Mouse (Mus musculus) kidney, embryonic 14.5 days (tissue): ENCODE results near the gene Flywch2. TPM values are rescaled to one million over a fixed set of nuclear protein-coding genes. Genes with fewer than 3 reads are reported as not detected.
A peak's percentile ranks its signal among the peaks of the same experiment; 100 is the strongest.

Experiments used
- ATAC-seq: fragments of 200-750 bp; cut with Nextera tagmentation; 2 replicates; pipeline ENCODE4 v1.8.0; 2017; ENCODE audit warnings: moderate number of reproducible peaks, mild to moderate bottlenecking, moderate TSS enrichment, moderate library complexity; ENCODE audit not compliant: low FRiP score, low TSS enrichment
- H3K27ac ChIP-seq: fragments of 300-500 bp; sonication (generic); 2 replicates; pipeline ENCODE4 v1.5.1; 2014; ENCODE audit warnings: low read depth, mild to moderate bottlenecking, low read length, moderate library complexity, mixed read lengths
- H3K27me3 ChIP-seq: fragments of 300-500 bp; sonication (generic); 2 replicates; pipeline ENCODE4 v1.6.1; 2014; ENCODE audit warnings: mild to moderate bottlenecking, low read length; ENCODE audit not compliant: control insufficient read depth, insufficient read depth
- H3K36me3 ChIP-seq: fragments of 300-500 bp; sonication (generic); 2 replicates; pipeline ENCODE4 v1.6.1; 2014; ENCODE audit warnings: low read length, mixed read lengths; ENCODE audit not compliant: control insufficient read depth, insufficient read depth
- H3K4me1 ChIP-seq: fragments of 300-500 bp; sonication (generic); 2 replicates; pipeline ENCODE4 v1.6.1; 2014; ENCODE audit warnings: low read length, mixed read lengths; ENCODE audit not compliant: control insufficient read depth, insufficient read depth
- H3K4me2 ChIP-seq: fragments of 300-500 bp; sonication (generic); replicated peaks from 2 replicates; pipeline ENCODE4 v1.6.1; 2014; ENCODE audit warnings: low read depth, mild to moderate bottlenecking, low read length
- H3K4me3 ChIP-seq: fragments of 300-500 bp; sonication (generic); 2 replicates; pipeline ENCODE4 v1.5.1; 2014; ENCODE audit warnings: mild to moderate bottlenecking, low read length
- H3K9ac ChIP-seq: fragments of 300-500 bp; sonication (generic); 2 replicates; pipeline ENCODE4 v1.6.1; 2014; ENCODE audit warnings: low read depth, mild to moderate bottlenecking, low read length, moderate library complexity
- H3K9me3 ChIP-seq: fragments of 300-500 bp; sonication (generic); 2 replicates; pipeline ENCODE4 v1.6.1; 2016; ENCODE audit warnings: low read length; ENCODE audit not compliant: control insufficient read depth
- WGBS: fragments of 180-500 bp; shearing (Covaris S2); extraction: QIAGEN DNeasy Blood & Tissue Kit; methylation state at CpG from one replicate; pipeline ENCODE4 v1.1.7; 2014; 5-methylcytosine and 5-hydroxymethylcytosine counted together
- polyA plus RNA-seq: library from polyadenylated mRNA; unstranded; fragments of >200 nt; fragmentation: Nextera tagmentation; extraction: Ambion mirVana; gene quantifications from 2 replicates; pipeline ENCODE4 v1.2.1, GENCODE M21; 2014

Gene Flywch2
- 40.7 and 43.7 TPM in 2 replicates for polyA plus RNA-seq

DNA sequence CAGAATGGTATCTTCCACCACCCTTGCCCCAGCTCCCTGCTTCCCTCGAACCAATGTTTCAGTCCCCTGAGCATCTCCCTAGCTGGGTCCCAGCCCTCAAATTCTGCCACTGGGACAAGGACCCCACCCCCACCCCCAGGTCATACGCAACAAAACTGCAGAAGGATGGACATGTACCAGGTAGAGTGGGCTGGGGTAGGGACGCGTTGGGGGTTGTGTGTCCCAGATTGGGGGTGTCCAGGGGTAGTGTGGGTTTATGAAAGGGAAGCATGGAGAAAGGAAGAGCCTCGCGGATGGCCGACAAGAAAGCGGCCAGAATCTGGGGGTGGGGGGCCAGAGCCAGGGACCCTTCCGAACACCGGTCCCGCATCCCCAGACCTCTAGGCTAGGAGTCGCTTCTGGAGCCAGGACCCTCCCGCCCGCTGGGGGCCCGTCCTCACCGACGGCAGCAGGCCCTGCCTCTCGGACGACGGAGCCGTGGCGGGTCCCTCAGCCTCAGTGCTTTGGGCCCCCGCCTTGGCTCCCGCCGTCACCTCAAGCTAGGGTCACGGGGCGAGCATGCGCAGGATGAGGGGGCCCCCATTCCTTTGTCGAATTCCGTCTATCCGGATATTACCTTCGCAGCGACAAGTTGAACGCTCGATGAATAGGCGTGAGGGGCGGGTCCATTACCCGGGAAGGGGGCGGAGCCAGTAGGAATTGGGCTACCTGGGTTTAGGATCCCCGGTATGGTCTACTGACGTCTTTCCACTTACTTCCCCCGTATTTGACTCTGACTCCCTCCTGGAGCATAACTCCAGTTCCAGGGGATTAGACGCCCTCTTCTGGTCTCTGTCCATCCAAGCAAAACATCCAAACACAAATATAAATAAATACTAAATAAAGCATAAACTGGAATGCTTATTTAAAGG, at the start of gene Flywch2:
Gene Flywch2, minus strand, starts transcription at position 521 of the 911 bp plus-strand sequence.
- H3K4me2 ChIP-seq = peak within 1 kb of the TSS; percentile 94
- 3% methylated on average over 38 of the region's 43 CpGs for WGBS
- H3K27me3 ChIP-seq = no peaks in the 10 kb centered on the region
- no peaks in the 10 kb centered on the region for H3K36me3 ChIP-seq
- H3K27ac ChIP-seq = no peak within 1 kb of the TSS
- peaks cover 9% of the 10 kb centered on the region; the same call in 1 of the 2 replicates for H3K4me1 ChIP-seq
- H3K9ac ChIP-seq = peak within 1 kb of the TSS; percentile 72
- peak within 1 kb of the TSS; percentile 61 for H3K4me3 ChIP-seq
- no peaks in the 10 kb centered on the region for H3K9me3 ChIP-seq
- peak; percentile 82 for ATAC-seq

DNA sequence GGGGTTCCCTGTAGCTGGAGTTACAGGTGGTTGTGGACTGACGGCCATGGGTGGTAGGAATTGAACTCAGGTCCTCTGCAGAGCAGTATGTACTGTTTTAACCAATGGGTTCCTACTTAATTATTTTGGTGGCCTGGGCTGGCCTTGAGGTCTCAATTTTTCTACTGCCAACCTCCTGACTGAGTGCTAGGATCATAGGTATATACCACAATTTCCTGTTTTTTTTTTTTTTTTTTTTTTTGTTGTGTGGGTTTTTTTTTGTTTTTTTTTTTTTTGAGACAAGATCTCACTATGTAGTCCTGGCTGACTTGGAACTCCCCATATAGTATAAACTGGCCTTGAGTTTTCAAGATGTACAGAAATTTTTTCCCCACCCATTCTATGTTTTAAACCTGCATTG, 45.3 kb upstream of the Flywch2 start:
- Histone ChIP-seq H3K9ac (no peak overlapping the region), H3K4me3 (no peak overlapping the region), H3K27me3 (no peaks in the 10 kb centered on the region), H3K4me1 (peaks cover 15% of the 10 kb centered on the region; the same call in 1 of the 2 replicates), H3K27ac (no peak overlapping the region), H3K4me2 (no peak overlapping the region), H3K9me3 (no peaks in the 10 kb centered on the region), H3K36me3 (peaks cover 12% of the 10 kb centered on the region; the same call in 1 of the 2 replicates)
- 88% methylated on average over 1 of the region's 1 CpGs for WGBS
- no peak for ATAC-seq

DNA sequence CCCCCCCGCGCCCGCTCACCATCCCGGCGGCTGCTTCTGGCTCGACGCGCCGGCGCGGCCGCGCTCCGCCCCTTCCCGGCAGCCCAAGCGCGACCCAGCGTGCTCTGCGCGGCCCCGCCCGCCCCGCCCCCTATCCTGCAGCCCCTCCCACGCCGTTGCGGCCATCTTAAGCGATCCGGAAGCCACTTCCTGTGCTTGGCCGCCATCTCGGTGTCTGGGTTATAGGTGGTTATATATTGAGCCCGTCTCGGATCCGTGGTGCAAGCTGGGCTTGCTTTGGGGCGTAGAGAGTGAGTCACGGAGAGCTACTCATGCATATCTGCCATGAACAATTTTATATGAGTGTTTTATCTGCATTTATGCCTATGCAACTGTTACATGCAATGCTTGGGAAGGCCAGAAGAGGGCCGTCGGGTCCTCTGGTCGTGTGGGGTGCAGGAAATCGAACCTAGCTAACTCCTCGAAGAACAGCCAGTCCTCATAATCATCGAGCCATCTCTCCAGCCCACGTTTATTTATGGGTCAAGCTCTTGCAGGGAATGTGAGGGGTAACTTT, 43.3 kb upstream of the Flywch2 start, which contains the start of gene Elob:
Gene Elob, minus strand, starts transcription at position 73 of the 556 bp plus-strand sequence.
- ATAC-seq = peak; percentile 94
- Histone ChIP-seq H3K4me2 (peak within 1 kb of the TSS; percentile 88), H3K4me3 (peak within 1 kb of the TSS; percentile 85), H3K9me3 (no peaks in the 10 kb centered on the region), H3K4me1 (peaks cover 15% of the 10 kb centered on the region; the same call in 1 of the 2 replicates), H3K27ac (peak within 1 kb of the TSS; percentile 92), H3K36me3 (peaks cover 33% of the 10 kb centered on the region), H3K27me3 (no peaks in the 10 kb centered on the region), H3K9ac (peak within 1 kb of the TSS; percentile 85)
- WGBS = under 1% methylated on average over 28 of the region's 42 CpGs

DNA sequence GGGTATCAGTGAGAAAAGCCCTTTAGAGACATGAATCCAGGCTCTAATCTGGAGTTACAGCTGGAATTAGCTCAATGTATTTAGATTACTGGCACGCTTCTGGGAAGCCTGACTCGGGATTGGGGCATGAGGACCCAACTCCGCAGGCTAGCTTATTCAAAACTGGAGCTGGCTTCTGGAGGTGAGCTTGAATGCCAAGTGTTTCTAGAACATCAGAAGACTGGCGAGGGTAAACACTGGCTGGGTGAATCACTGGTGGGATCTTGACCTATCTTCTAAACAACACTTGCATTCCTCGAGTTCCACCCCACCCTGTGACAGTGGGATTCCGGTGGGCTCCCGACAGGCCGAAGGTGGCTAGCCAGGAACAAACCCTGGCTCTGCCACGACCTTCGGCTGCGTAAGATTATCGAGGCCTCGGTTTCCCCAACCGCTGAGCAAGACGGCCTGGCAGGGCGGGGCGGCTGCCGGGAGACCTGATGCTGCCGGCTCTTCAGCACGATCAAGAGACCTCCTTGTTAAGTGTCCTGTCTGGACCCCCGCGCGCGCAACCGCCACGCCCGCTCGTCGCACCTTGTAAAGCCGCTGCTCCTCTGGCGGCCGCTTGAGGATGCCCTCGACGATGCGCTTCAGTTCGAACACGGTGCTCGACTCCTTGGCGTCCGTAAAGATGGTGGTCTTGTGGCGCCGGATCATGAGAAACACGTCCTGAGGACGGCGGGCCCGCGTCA, 42.6 kb upstream of the Flywch2 start:
- peak overlapping the region; percentile 88 for H3K4me2 ChIP-seq
- H3K36me3 ChIP-seq = peaks cover 40% of the 10 kb centered on the region
- H3K9me3 ChIP-seq = no peaks in the 10 kb centered on the region
- peak overlapping the region; percentile 80; the same call in 1 of the 2 replicates for H3K27ac ChIP-seq
- H3K4me1 ChIP-seq = peaks cover 15% of the 10 kb centered on the region; the same call in 1 of the 2 replicates
- ATAC-seq = peak; percentile 78
- H3K9ac ChIP-seq = peak overlapping the region; percentile 85
- WGBS = 1% methylated on average over 45 of the region's 47 CpGs
- H3K27me3 ChIP-seq = no peaks in the 10 kb centered on the region
- H3K4me3 ChIP-seq = peak overlapping the region; percentile 85

DNA sequence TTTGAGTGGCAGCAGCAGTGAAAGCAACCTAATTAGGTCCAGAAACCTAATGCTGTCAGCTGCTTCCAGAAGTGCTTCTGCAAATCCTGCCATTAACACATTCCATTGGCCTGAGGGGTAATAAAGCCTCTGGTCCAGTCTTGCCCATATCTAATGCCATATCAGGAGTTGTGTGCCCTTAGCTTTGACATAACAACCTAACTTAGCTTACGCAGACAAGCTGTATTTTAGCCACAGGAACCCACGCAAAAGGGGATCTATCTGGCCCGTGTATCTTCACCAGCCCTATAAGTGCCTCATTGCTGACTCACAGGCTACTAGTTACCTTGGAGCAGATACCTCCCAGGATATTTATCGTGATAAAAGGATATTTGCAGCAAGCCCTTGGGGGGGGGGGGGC, 39.7 kb upstream of the Flywch2 start:
- H3K4me2 ChIP-seq = no peak overlapping the region
- H3K4me3 ChIP-seq = no peak overlapping the region
- peaks cover 68% of the 10 kb centered on the region for H3K36me3 ChIP-seq
- H3K27ac ChIP-seq = no peak overlapping the region
- H3K9ac ChIP-seq = no peak overlapping the region
- H3K9me3 ChIP-seq = no peaks in the 10 kb centered on the region
- peaks cover 15% of the 10 kb centered on the region; the same call in 1 of the 2 replicates for H3K4me1 ChIP-seq
- no peak for ATAC-seq
- 85% methylated on average over 4 of the region's 4 CpGs for WGBS
- H3K27me3 ChIP-seq = no peaks in the 10 kb centered on the region

DNA sequence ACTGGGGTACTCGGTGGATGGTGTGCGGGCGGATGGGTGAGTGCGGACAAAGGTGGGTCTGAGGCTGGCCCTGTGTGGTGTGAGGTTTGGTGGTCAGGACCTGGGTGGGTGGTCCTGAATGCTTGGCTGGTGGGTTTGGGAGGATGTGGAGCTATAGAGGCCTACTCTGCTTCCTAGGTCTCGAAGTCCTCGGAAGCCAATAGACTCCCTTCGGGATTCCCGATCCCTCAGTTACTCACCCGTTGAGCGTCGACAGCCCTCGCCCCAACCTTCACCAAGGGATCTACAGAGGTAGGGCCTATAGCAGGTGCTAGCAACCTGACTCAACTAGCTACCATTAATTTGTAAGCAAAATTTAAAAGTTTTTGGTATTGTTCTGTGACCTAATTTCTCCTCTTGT, 37.7 kb upstream of the Flywch2 start:
- Histone ChIP-seq H3K27ac (no peak overlapping the region), H3K36me3 (peaks cover 87% of the 10 kb centered on the region), H3K9ac (no peak overlapping the region), H3K4me2 (no peak overlapping the region), H3K4me1 (peaks cover 15% of the 10 kb centered on the region; the same call in 1 of the 2 replicates), H3K27me3 (no peaks in the 10 kb centered on the region), H3K9me3 (peaks cover 12% of the 10 kb centered on the region), H3K4me3 (no peak overlapping the region)
- 87% methylated on average over 12 of the region's 12 CpGs for WGBS
- ATAC-seq = 0 out of 2 replicates have a peak, but pooled peaks have one; percentile 21

DNA sequence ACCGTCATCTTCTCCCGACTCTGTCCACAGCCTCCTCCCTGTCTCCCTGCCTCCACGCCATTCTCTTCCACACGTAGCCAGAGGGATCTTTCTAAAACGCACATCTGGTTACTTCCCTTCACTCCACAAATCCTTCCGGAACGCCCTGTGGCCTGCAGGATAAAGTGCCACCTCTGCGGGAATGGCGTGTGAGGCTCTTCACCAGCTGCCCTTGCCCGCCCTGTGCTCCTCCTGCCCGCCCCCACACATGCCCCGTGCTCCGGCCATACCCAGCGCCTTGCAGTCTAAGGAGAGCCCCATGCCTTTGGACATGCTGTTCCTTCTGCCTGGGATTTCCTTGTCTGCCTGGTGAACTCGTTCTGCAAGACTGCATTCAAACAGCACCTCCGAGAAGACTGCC, 37.1 kb upstream of the Flywch2 start:
- peaks cover 18% of the 10 kb centered on the region for H3K9me3 ChIP-seq
- no peak overlapping the region for H3K4me2 ChIP-seq
- 84% methylated on average over 16 of the region's 16 CpGs for WGBS
- peaks cover 93% of the 10 kb centered on the region for H3K36me3 ChIP-seq
- H3K27ac ChIP-seq = no peak overlapping the region
- no peak overlapping the region for H3K4me3 ChIP-seq
- 0 out of 2 replicates have a peak, but pooled peaks have one; percentile 17 for ATAC-seq
- H3K27me3 ChIP-seq = no peaks in the 10 kb centered on the region
- H3K9ac ChIP-seq = no peak overlapping the region
- peaks cover 13% of the 10 kb centered on the region; the same call in 1 of the 2 replicates for H3K4me1 ChIP-seq

DNA sequence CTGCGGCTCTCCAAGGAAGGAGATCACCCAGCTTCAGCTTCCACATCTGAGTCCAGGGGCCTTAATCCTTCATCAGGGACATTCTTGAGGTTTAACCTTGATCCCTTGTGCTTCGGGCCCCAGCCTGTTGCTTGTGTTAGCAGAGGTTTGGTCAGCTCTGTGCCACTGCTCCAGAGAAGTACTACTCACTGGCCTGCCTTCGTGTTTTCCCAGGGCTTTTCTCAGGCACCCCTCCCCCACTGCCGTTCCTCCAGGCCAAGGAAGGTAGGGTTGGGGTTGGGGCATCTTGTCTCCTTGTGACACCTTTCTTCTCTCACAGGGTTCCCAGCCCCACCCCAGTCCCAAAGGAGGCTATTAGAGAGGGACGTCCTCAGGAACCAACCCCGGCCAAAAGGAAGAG, 36.2 kb upstream of the Flywch2 start:
- 74% methylated on average over 6 of the region's 6 CpGs for WGBS
- no peak for ATAC-seq
- Histone ChIP-seq H3K27me3 (no peaks in the 10 kb centered on the region), H3K9me3 (peaks cover 22% of the 10 kb centered on the region), H3K36me3 (peaks cover 100% of the 10 kb centered on the region), H3K4me3 (no peak overlapping the region), H3K27ac (no peak overlapping the region), H3K4me1 (peaks cover 4% of the 10 kb centered on the region; the same call in 1 of the 2 replicates), H3K4me2 (no peak overlapping the region), H3K9ac (no peak overlapping the region)
